Mouse (Mus musculus) ES-Bruce4 (cell line): ENCODE data around the gene Prss57.

ENCODE experiments used
- CTCF ChIP-seq: IDR thresholded peaks from one replicate; pipeline ENCODE4 v1.8.1; 2011; ENCODE audit warnings: low read depth, low read length
- EP300 ChIP-seq: IDR thresholded peaks from 2 replicates; pipeline ENCODE4 v1.6.1; 2011; ENCODE audit warnings: low read depth, low read length; ENCODE audit not compliant: insufficient read depth
- POLR2A ChIP-seq: IDR thresholded peaks from one replicate; pipeline ENCODE4 v1.8.1; 2011; ENCODE audit warnings: low read length; ENCODE audit not compliant: insufficient read depth

- TF ChIP-seq POLR2A (no peak), CTCF (no peak), EP300 (no peak)
Measured at GRCm38 (mm10) chr10:79831583-79831982, 40.8 kb upstream of the Prss57 start.
